Mouse (Mus musculus) adrenal gland, postnatal 10 days (tissue): ENCODE measurements around the gene Lamtor2. TPM values are rescaled to one million over a fixed set of nuclear protein-coding genes. Genes with fewer than 3 reads are reported as not detected.
A peak's percentile ranks its signal among the peaks of the same experiment; 100 is the strongest.

Experiments used
- DNase-seq: peaks from one replicate; pipeline ENCODE4 v3.0.0; 2021; ENCODE audit warnings: mixed read lengths
- total RNA-seq, 2 experiments: library from RNA; stranded (reverse); gene quantifications; 2 replicates each; pipeline ENCODE4 v1.2.3; 2021

Gene Lamtor2
- total RNA-seq, 2 experiments from 2014 or later: 131 to 132 TPM

DNA sequence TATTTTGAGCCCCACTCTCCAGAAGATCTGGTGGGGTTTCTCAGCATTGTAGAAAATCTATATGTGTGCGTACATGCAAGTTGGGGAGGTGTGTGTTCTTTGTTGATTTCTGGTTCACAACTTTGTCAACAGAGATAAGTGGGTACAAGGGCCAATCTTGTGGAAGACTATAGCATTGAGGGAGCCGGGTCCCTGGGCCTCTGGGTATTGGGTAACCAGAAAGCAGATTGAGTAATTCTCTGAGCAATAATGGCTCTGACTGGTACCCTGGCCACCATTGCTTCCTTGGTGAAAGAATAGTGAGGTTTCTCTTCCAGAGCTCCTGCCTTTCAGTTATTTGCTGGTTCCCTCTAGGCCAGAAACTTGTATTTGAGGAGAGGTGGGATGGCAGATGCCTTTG lies 16.2 kb upstream of the Lamtor2 start:
- DNase-seq: no peak

DNA sequence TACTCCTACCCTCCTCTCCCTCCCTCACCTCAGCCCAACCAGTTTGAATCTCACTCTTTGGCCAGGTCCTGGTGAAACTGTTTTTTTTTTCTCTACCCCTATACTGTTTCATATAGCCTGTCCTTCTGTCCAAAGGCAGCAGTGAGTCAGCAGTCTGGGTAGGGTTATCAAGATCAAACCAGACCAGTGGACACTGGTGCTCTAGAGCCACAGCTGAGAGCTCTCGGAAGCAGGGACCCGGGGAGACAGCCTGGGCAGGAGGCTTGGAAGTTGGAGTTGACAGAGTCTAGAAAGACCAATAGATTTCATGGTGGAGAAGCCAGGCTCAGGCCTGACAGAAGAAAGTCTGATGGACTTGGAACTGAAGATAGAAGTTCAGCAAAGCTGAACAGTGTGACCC lies 15.7 kb upstream of the Lamtor2 start:
- DNase-seq: no peak

DNA sequence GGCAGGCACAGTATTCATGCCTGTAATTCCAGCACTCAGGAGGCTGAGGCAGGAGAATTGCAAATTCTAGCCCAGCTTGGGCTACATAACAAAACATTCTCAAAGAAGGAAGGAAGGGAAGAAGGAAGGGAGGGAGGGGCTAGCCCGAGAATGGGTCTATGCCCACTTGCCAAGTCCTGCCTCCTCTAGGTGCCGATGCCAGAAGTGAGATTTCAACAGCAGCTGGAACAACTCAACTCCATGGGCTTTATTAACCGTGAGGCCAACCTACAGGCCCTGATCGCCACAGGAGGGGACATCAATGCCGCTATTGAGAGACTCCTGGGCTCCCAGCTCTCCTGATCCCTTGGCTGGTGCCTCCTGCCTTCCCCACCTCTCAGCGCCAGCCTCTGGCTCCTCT lies 15.0 kb upstream of the Lamtor2 start:
- DNase-seq: peak; percentile 61

DNA sequence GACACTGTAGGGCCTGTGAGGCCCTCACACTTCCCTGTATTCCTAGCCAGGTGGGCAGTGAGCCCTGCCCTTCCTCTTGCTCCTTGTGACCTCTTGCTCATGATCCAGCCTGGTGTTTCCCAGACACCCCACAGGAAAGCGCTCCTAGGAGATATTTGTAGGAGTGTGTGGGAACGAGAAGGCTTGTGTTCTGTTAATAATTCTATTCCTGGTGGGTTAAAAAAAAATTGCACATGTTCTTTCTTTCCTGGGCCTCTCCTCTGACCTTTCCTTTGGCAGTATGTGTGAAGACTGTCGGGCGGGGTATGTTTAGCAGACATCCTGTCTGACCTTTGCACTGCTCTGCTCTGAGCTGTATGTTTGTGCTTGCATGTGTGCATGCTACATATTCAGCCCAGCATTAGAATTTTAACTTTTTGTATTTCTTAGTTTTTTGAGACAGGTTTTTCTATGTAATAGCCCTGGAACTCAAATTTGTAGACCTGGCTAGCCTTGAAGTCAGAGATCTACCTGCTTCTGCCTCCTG lies 13.7 kb upstream of the Lamtor2 start:
- no peak for DNase-seq

DNA sequence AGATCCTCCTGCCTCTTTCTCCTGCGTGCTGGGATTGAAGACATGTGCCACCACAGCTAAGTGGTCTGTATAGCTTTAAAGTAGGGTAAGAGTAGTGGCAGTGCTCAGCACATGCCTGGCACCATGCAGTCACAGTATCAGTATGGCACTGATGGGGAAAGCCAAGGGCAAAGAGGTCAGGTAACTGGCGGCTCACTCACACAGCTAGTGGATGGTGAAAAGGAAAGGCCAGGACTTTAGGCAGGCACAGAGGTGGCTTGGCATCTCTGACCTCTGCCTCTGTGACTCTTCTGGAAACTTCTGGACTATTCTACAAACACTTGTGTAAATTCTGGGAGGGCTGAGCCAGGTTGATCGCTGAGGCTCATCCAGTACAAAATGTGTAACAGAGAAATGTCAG lies 13.2 kb upstream of the Lamtor2 start:
- DNase-seq: no peak

DNA sequence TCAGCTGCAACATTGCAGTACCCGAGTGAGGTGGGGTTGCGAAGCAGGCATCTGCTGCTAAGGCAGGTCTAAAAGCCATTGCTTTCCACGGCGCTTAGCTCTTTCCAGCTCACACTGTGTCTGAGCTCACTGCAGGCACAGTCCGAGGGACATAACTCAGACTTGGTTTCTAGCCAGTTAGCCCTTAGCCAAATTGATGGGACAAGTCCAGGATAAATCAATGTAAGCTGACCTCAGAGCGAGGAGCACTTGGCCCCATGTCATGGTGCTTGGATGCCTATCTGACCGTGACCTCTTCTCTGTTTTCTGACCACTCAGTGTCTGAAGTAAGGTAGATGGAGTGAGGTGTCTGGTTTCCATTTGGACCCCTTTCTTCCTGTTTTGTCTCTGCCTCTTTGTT lies 11.1 kb upstream of the Lamtor2 start:
- DNase-seq: no peak

DNA sequence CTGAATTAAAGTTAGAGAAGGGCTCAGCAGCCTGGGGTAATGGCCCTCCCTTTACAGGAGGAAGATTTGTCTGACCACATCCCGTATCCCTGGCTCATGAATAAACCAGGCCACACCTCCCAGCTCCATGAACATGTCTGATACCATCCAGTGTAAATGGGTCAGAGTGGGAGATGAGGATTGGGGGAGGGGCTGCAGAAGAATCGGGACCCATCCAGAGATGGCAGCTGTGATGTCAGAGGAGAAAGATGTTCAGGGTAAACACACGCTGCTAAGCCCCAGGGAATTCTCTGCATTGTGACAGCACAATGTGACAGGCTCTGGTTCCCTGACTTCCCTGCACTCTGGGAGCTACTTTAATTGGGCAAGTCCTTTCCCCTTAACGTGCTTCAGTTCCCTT lies 10.6 kb upstream of the Lamtor2 start:
- DNase-seq: no peak

DNA sequence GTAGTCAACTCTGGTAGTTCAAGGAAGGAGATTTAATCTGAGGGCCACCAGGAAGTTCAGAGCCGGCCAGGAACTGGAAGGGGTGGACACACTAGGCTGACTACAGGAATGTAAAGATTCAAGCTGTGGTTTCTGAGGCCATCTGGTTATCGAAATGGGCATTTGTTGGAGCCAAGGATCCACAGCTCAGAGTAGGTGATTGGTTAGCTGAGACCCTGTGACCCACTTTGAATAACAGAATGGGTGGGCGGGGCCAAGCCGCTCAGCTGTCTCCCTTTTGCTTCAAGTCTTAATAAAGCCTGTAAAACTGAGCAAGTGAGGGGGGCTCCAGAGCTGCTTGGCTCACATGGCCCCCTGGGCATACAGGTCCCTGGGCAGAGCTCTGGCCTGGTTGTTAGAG lies 9.1 kb upstream of the Lamtor2 start:
- no peak for DNase-seq

DNA sequence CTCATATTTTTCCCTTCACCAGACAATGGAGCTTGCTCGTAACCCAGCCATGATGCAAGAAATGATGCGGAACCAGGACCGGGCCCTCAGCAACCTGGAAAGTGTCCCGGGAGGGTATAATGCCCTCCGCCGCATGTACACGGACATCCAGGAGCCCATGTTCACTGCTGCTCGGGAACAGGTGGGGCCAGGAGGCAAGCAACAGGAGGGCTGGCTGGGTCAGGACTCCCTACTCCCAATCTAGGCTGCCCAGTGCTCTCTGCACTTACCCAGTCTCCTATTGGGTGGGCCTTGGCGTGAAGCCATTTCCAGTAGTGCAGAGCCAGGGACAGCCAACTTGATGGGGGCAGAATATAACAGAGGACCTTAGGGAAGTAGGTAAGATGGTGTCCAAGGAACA lies 6.7 kb upstream of the Lamtor2 start:
- DNase-seq: no peak

DNA sequence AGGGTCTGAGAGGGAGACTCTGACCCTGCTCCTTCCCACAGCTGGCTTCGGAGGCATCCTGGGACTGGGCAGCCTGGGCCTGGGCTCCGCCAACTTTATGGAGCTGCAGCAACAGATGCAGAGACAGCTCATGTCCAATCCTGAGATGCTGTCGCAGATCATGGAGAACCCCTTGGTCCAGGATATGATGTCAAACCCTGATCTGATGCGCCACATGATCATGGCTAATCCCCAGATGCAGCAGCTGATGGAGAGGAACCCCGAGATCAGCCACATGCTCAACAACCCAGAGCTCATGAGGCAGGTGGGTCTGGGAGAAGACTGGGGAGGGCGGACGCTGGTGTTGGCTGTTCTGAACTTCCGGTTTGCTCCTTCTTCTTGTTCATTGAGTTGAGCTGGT lies 3.7 kb upstream of the Lamtor2 start:
- no peak for DNase-seq

DNA sequence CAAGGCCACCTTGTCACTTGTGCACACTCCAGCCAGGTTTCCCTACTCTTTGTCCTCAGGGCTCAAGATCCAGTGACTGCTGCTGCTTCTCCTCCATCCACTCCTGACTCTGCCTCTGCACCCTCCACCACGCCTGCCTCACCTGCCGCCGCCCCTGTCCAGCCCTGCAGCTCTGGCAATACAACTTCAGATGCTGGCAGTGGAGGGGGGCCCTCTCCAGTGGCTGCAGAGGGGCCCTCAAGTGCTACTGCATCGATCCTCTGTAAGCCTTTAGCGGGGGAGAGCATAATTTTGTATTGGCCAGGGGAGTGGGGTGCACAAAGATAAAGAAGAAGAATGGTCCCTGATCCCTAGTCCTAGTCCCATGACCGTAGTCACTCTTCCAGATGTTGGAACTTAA lies 2.9 kb upstream of the Lamtor2 start:
- no peak for DNase-seq

DNA sequence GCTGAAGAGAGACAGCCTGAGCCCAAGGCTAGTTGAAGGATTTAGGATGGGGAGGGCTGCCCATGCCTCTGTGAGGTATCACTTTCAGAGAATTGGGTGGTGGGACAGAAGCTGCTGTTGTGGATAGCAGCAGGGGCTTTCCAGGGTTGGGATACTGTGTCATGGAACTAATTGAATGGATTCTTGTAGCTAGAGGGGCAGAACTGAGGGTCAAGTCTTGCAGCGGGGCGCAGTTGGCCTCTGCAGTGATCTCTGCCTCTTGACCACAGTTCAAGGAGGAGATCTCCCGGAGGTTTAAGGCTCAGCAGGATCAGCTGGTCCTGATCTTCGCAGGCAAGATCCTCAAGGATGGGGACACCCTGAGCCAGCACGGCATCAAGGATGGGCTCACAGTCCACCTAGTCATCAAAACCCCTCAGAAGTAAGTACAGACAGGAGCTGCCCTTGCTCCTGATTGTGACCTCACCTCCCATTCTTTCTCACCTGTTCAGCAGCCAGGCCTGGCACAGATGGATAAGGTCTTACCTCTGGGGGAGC lies 2.3 kb upstream of the Lamtor2 start:
- DNase-seq: no peak

DNA sequence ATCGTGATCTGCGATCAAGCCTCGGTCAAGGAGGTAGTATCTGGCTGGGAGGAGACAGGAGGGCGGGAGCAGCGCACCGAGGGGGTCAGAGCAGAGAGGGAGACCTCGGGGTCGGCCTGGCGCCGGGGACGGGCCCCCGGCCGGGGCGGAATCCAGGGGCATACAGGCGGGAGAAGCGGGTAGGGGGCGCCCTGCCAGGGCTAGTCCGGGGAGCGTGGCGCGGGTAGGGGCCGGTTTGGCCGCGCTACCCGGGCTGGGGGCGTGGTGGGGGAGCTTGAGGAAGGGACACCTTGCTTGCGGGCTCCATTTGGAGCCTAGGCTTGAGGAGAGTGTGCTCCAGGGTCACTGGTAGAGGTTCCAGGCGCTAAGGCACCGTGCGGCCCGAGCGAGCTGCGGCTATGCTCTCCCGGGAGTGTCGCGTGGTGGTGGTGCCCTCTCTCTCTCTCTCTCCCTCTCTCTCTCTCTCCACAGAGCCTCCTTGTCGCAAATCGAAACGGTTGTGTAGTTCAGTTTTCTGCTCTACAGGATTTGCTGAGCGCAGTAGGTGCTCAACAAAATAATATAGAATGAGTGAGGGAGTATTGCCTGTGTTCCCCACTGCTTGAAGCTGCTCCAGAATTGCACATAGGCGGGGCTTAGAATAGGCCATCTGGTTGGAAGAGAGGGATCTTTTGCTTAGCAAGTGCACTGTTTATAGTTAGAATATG lies 1.2 kb upstream of the Lamtor2 start:
- DNase-seq: no peak

DNA sequence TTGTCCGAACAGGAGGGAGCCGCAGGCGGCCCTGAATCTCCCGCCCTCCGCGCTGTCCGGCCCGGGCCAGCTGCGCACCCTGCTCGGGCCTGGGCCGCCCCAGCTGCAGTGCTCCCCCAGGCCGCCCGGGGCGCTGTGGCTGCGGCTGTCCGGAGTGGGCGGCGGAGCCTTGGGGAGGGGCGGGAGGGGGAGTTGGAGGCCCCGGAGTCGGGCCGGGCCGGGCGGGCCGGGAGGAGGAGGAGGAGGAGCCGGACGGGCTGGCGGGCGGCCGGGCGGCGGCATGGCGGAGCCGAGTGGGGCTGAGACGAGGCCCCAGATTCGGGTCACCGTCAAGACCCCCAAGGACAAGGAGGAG lies 628 bp upstream of the Lamtor2 start, which contains the start of gene Ubqln4:
Ubqln4 (plus strand) TSS at position 234 of the 355 bp plus-strand sequence.
- peak; percentile 97 for DNase-seq

DNA sequence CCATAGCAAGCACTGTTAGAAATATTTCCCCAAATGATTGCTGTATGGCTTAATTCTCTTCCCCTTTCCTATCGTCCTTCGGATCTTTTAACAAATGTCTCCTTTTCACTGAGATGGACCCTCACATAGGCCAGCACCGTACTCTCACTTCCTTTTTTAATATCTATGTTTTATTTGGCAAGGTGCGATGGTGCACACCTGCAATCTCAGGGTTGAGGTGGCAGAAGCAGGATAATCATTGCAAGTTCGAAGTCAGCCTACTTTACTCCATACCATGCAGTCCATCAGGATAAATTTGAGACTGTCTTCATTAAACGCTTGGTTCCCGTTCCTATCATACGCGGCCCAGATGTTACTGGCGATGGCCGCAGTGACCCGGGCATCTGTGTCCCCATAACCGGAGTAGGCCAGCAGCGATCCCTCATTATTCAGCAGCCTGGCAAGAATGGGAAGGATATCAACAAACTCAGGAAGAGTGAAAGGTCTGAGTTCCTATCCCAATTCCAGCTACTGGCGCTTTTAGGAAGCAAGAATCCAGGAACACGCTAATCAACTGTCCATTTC lies 710 bp downstream of the Lamtor2 start:
- DNase-seq: no peak

DNA sequence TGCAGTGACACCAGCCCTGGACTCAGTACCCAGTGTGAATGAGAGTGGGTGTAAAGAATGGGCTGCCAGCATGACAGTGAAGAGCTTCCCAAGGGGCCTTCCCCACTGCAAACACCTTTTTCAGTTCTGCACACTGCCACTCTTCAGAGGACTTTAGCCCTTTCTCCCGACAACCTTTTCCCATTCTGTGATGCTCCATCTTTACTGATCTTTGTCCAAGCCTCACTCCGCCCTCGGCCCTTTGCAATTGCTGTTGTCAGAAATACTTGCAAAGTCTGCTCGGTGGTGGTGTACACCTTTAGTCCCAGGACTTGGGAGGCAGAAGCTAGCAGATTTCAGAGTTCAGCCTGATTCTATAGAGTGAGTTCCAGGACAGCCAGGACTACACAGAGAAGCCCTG lies 1.3 kb downstream of the Lamtor2 start:
- no peak for DNase-seq

DNA sequence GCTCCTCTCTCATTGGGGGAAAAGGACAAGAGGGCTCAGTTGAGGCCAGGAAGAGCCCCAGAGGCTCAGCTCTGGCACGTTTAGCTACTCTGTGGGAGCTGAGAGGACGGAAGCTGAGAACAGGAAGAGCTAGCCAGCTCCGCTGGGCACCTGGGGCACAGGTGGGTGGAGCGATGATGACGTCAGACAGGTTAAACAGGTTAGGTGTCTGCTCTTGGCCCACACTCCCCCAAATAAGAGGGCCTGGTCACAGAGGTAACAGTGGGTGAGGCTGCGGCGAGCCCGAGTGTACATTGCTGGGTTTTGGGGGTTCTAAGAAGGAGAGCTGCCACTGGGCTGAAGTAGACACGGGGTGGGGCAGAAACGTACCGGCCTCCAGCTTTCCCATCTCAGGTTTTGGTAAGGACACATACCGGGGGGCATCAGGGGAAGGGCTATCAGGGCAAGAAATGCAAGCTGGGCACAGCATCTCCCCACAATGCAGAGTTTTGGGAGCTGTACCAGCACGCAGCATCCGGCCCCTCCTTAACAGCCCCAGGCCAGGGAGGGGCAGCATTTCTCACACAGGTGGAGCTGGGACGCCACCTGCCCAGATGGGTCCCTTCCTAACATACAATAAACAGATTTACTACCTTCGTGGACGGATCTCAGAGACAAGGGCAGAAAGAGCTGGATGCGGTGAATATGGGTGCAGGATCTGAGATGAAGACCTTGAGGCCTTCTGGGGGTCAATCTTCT lies 4.5 kb downstream of the Lamtor2 start, which contains the start of gene Rab25:
Rab25 (minus strand) TSS at position 121 of the 738 bp plus-strand sequence.
- DNase-seq: no peak

DNA sequence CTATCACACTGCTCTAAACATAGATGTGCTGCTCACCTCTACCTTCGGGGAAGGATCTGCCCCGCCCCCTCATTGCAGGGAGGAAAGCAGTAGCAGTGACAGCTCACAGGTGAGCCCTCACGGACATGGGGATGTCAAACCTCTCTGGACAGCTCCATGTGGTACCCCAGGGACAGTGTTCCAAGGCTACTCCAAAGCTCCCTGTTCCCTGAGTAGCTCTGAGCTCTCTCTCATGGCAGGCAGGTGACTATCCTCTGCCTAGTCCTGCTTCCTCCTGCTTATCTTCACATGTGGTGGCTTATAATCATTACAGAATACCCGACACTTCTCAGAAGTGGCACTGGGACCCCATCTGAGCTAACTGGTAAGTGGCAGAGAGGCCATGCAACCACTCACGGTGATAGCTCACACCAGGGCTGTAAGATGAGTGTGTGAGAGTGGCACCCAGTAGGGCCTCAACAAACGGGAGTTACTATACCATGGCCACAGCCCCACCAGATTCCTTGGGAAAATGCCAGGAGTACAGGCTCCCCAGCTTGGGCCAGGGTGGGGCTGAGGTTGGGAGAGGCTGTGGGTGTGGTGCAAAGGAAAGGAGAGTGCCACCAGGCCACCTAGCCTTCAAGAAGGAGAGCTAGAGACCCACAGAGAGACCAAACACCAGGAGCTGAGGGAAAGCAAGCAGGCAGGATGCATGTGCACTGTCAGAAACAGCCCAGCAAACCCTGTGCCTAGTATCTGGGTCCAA lies 6.0 kb downstream of the Lamtor2 start:
- DNase-seq: no peak

DNA sequence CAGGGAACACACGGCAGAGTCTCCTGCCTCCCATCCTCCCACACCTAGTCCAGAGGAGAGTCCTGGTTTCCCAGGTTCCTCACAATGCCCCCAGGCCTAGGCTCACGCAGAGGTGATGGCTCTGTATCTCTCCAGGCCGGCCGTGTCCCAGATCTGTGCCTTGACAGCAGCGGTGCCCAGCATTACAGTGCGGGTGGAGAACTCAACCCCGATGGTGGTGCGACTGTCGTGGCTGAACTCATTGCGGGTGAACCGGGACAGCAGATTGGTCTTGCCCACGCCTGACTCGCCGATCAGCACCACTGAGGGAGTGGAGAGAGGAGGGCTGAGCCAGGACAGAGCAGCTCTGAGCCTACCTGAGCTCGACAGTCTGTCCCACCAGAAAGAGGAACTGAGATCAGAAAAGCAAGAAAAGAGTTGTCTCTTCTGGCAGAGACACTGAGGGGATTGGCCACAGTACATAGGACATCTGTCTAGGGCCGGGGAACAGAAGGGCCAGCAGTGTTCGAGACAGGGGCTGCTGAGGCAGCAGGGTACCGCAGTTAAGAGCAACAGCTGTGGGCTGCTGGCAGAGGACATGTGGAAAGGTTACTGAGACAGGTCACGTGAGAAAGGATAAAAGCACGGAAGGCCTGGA lies 7.8 kb downstream of the Lamtor2 start:
- no peak for DNase-seq

DNA sequence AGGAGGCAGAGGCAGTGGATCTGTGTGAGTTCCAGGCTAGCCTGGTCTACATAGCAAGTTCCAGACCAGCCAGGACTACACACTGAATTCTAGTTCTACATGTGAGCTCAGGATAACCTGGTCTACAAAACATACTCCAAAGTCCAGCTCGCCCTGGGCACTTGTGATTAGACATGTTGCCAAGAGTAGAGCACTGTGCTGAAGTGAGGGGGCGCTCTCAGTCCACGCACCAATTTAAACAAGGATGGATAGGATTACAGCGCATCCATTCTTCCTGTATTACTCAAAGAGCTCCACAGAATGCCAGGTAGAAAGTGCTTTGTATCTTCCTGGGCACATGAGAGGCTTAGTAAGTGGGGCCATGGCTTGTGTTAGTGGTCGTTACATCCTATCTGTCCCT lies 8.4 kb downstream of the Lamtor2 start:
- no peak for DNase-seq

DNA sequence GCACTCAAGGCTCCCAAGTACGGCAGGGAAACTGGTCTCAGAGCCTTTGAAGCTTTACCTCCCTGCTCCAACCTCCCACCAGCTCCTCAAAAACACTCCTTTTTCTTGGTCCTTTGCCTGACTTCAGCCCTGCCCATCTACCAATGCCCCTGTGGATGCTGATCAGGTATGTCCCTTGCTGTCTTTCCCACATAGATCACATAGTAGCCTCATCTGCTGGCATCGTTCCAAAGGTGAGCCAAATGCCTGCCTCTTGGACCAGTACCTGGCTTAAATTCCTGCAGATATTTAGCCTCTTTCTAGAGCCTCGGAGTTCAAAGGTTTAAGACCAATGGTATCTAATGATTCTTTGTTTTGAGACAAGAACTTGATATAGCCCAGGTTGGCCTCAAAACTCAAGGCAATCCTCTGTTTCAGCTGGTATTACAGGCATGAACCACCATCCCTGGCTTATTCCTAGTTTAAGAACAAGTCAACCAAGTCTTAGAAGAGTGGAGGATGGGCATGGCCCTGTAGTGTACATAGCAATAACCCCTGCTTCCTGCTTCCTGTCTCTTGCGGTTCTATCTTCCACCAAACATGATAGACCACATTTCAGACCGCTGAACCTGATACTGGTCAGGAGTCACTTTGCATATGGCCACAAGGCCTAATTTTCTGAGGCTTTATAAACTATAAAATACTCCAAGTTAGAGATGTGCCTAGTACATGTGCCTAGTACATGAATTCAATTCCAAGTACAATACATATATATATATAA lies 9.0 kb downstream of the Lamtor2 start:
- no peak for DNase-seq
